Mouse (Mus musculus) C2C12 (cell line): ENCODE results near the gene Ccdc82. TPM values are rescaled to one million over a fixed set of nuclear protein-coding genes. Genes with fewer than 3 reads are reported as not detected.

Source experiments
- H3K27me3 ChIP-seq: one replicate; pipeline ENCODE4 v1.6.1; 2011; ENCODE audit not compliant: control insufficient read depth, insufficient read depth, insufficient read length
- H3K36me3 ChIP-seq: one replicate; pipeline ENCODE4 v1.6.1; 2011; ENCODE audit not compliant: control insufficient read depth, insufficient read depth
- H3K4me3 ChIP-seq: one replicate; pipeline ENCODE4 v1.5.1; 2011; ENCODE audit warnings: mild to moderate bottlenecking, control low read depth; ENCODE audit not compliant: poor library complexity, insufficient read depth, severe bottlenecking
- H3K79me2 ChIP-seq: one replicate; pipeline ENCODE4 v1.6.1; 2011; ENCODE audit not compliant: control insufficient read depth, insufficient read depth
- H3K79me3 ChIP-seq: one replicate; pipeline ENCODE4 v1.6.1; 2011; ENCODE audit warnings: low read depth, control low read depth
- H3ac ChIP-seq: one replicate; pipeline ENCODE3; 2011; ENCODE audit warnings: low read depth; ENCODE audit not compliant: control insufficient read depth, insufficient read length
- CEBPB ChIP-seq: IDR thresholded peaks from one replicate; pipeline ENCODE4 v1.6.1; 2011; ENCODE audit warnings: low read depth, mild to moderate bottlenecking, control low read depth, moderate library complexity
- CTCF ChIP-seq: IDR thresholded peaks from one replicate; pipeline ENCODE4 v1.5.1; 2011; ENCODE audit not compliant: control insufficient read depth, insufficient read depth, insufficient read length
- FOSL1 ChIP-seq: IDR thresholded peaks from one replicate; pipeline ENCODE4 v1.8.0; 2011; ENCODE audit warnings: mild to moderate bottlenecking, low read length; ENCODE audit not compliant: poor library complexity, insufficient read depth, severe bottlenecking
- MAX ChIP-seq: IDR thresholded peaks from one replicate; pipeline ENCODE4 v1.6.1; 2011; ENCODE audit warnings: mild to moderate bottlenecking, control low read depth
- MYOD1 ChIP-seq: IDR thresholded peaks from one replicate; pipeline ENCODE4 v1.6.1; 2011; ENCODE audit warnings: low read depth; ENCODE audit not compliant: control insufficient read depth, insufficient read length
- MYOG ChIP-seq: IDR thresholded peaks from one replicate; pipeline ENCODE4 v1.6.1; 2011; ENCODE audit not compliant: control insufficient read depth, insufficient read length; ENCODE audit errors: extremely low read depth
- USF1 ChIP-seq: IDR thresholded peaks from one replicate; pipeline ENCODE4 v1.6.1; 2011; ENCODE audit warnings: low read depth, mild to moderate bottlenecking, control low read depth, moderate library complexity
- polyA plus RNA-seq: library from polyadenylated mRNA; unstranded; fragments of >200 nt; fragmentation: generic; extraction: Trizol; gene quantifications from one replicate; pipeline ENCODE4 v1.2.1, GENCODE M21; 2012; ENCODE audit warnings: missing spikeins

Gene Ccdc82
- polyA plus RNA-seq, 1 experiment, result 1.8 TPM

GRCm38 (mm10) chr9:13256726-13257125, 10.0 kb downstream of the Ccdc82 start:
- no peak for TF ChIP-seq MAX
- TF ChIP-seq USF1, result no peak
- no peak for TF ChIP-seq FOSL1
- TF ChIP-seq MYOD1, result no peak
- no peaks in the 10 kb centered on the region for H3K79me3 ChIP-seq

GRCm38 (mm10) chr9:13258173-13258572, 11.4 kb downstream of the Ccdc82 start:
- Histone ChIP-seq H3K79me2 (no peaks in the 10 kb centered on the region), H3K79me3 (no peaks in the 10 kb centered on the region), H3K4me3 (no peak overlapping the region), H3K36me3 (peaks cover 7% of the 10 kb centered on the region), H3ac (no peak overlapping the region), H3K27me3 (no peaks in the 10 kb centered on the region)
- TF ChIP-seq FOSL1 (no peak), MYOD1 (no peak), MAX (no peak), CTCF (no peak), USF1 (no peak), CEBPB (no peak), MYOG (no peak)

More at GRCm38 (mm10) chr9:13256726-13257125, 10.0 kb downstream of the Ccdc82 start:
- Histone ChIP-seq H3K4me3 (no peak overlapping the region), H3K79me2 (no peaks in the 10 kb centered on the region), H3ac (no peak overlapping the region), H3K36me3 (peaks cover 7% of the 10 kb centered on the region), H3K27me3 (no peaks in the 10 kb centered on the region)

GRCm38 (mm10) chr9:13260980-13261379, 14.2 kb downstream of the Ccdc82 start:
- TF ChIP-seq MYOD1, result no peak
- Histone ChIP-seq H3K27me3 (no peaks in the 10 kb centered on the region), H3ac (no peak overlapping the region), H3K4me3 (no peak overlapping the region), H3K79me2 (no peaks in the 10 kb centered on the region), H3K36me3 (no peaks in the 10 kb centered on the region), H3K79me3 (no peaks in the 10 kb centered on the region)

- Histone ChIP-seq H3K36me3 (no peaks in the 10 kb centered on the region), H3ac (no peak overlapping the region), H3K4me3 (no peak overlapping the region), H3K79me2 (no peaks in the 10 kb centered on the region), H3K79me3 (no peaks in the 10 kb centered on the region), H3K27me3 (no peaks in the 10 kb centered on the region)
- TF ChIP-seq MYOD1 (no peak), MAX (no peak), CEBPB (no peak), USF1 (no peak), FOSL1 (no peak), CTCF (no peak), MYOG (no peak)
Observed at GRCm38 (mm10) chr9:13273219-13273618, 26.5 kb downstream of the Ccdc82 start.

- no peak for TF ChIP-seq CEBPB
- TF ChIP-seq MYOD1, result no peak
- TF ChIP-seq MYOG, result no peak
- no peak for TF ChIP-seq CTCF
- TF ChIP-seq FOSL1, result no peak
- no peak for TF ChIP-seq USF1
- no peak for TF ChIP-seq MAX
Observed at GRCm38 (mm10) chr9:13287482-13287881, 40.7 kb downstream of the Ccdc82 start.

GRCm38 (mm10) chr9:13296274-13297121, 49.7 kb downstream of the Ccdc82 start:
- H3K27me3 ChIP-seq, result no peaks in the 10 kb centered on the region
- TF ChIP-seq FOSL1, result no peak
- TF ChIP-seq USF1, result no peak
- peak; percentile 80 for TF ChIP-seq CTCF
- TF ChIP-seq CEBPB, result no peak
- H3K79me3 ChIP-seq, result peaks cover 2% of the 10 kb centered on the region
- peaks cover 8% of the 10 kb centered on the region for H3K79me2 ChIP-seq
- H3K36me3 ChIP-seq, result no peaks in the 10 kb centered on the region
- peak overlapping the region; percentile 43 for H3K4me3 ChIP-seq
- peak overlapping the region; percentile 51 for H3ac ChIP-seq

More at GRCm38 (mm10) chr9:13287482-13287881, 40.7 kb downstream of the Ccdc82 start:
- Histone ChIP-seq H3K36me3 (no peaks in the 10 kb centered on the region), H3K79me3 (no peaks in the 10 kb centered on the region), H3ac (no peak overlapping the region), H3K79me2 (no peaks in the 10 kb centered on the region), H3K4me3 (no peak overlapping the region), H3K27me3 (no peaks in the 10 kb centered on the region)
